Mouse (Mus musculus) E14TG2a.4 (cell line): ENCODE measurements around the gene Nme1.

Source experiments
- CTCF ChIP-seq: conservative IDR thresholded peaks from 2 replicates; pipeline ENCODE4 v1.5.1; 2014; ENCODE audit warnings: low read length
- NANOG ChIP-seq: IDR thresholded peaks from 2 replicates; pipeline ENCODE4 v1.6.1; 2014; ENCODE audit warnings: borderline replicate concordance, low read length, mixed read lengths

GRCm38 (mm10) chr11:93944986-93945385 lies 23.3 kb downstream of the Nme1 start:
- TF ChIP-seq CTCF (no peak), NANOG (no peak)
